Mouse (Mus musculus) stomach, postnatal 0 days (tissue): Measurements from ENCODE around the gene Grwd1.

Experiments
- CTCF ChIP-seq: IDR thresholded peaks from 2 replicates; pipeline ENCODE4 v1.5.1; 2016; ENCODE audit warnings: antibody characterized with exemption, low read depth, mild to moderate bottlenecking, moderate library complexity
- EP300 ChIP-seq: optimal IDR thresholded peaks from 2 replicates; pipeline ENCODE3; 2016; ENCODE audit warnings: antibody characterized with exemption

DNA sequence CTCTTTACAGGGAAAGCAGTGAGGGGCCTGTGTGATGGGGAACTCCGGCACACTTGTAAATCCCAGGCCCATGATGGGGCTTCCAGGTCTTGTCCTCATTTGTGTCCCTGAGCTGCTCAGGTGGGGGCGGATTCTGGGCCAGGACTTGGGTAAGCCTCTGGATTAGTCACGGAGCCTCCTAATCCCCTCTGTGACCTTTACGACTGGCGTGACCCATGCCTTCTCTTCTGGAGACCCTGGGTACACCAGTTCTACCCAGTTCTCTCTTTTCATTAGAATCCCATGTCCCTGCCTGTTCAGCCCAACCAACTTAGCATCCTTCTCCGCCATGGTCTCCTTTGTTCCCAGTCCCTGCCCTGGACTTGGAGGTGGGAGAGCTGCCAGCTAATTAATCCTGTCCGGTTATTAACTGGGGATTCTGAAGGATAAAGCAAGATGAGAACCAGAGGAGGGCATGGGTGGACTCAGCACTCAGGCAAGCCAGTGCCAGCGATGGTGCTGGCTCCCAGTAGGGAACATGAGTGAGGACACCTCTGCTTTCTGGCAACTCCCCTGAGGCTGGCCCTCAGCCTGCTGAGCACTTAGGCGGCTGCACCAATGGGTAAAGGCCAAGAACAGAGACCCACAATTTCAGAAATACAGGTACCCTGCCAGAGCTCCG is 15.3 kb downstream of the Grwd1 start:
- no peak for TF ChIP-seq EP300
- no peak for TF ChIP-seq CTCF
